Mouse (Mus musculus) neural tube, embryonic 14.5 days (tissue): ENCODE data around the gene Pheta2. TPM values are rescaled to one million over a fixed set of nuclear protein-coding genes. Genes with fewer than 3 reads are reported as not detected.

Source experiments
- ATAC-seq: fragments of 200-750 bp; cut with Nextera tagmentation; 2 replicates; pipeline ENCODE4 v1.8.0; 2017; ENCODE audit warnings: low read depth, mild to moderate bottlenecking, moderate TSS enrichment, moderate library complexity
- H3K27ac ChIP-seq: fragments of 300-500 bp; sonication (generic); 2 replicates; pipeline ENCODE4 v1.5.1; 2014; ENCODE audit warnings: low read depth, mild to moderate bottlenecking, control low read depth, low read length, moderate library complexity, mixed read lengths
- H3K27me3 ChIP-seq: fragments of 300-500 bp; sonication (generic); 2 replicates; pipeline ENCODE4 v1.6.1; 2014; ENCODE audit warnings: low read length; ENCODE audit not compliant: control insufficient read depth, insufficient read depth
- H3K36me3 ChIP-seq: fragments of 300-500 bp; sonication (generic); 2 replicates; pipeline ENCODE4 v1.6.1; 2014; ENCODE audit warnings: low read length, mixed read lengths; ENCODE audit not compliant: control insufficient read depth, insufficient read depth
- H3K4me1 ChIP-seq: fragments of 300-500 bp; sonication (generic); 2 replicates; pipeline ENCODE4 v1.6.1; 2014; ENCODE audit warnings: low read length; ENCODE audit not compliant: control insufficient read depth, insufficient read depth
- H3K4me2 ChIP-seq: fragments of 300-500 bp; sonication (generic); 2 replicates; pipeline ENCODE4 v1.6.1; 2014; ENCODE audit warnings: mild to moderate bottlenecking, low read depth, low read length, control low read depth
- H3K4me3 ChIP-seq: fragments of 300-500 bp; sonication (generic); 2 replicates; pipeline ENCODE4 v1.5.1; 2014; ENCODE audit warnings: low read depth, low read length, control low read depth, mixed read lengths
- H3K9ac ChIP-seq: fragments of 300-500 bp; sonication (generic); replicated peaks from 2 replicates; pipeline ENCODE4 v1.6.1; 2014; ENCODE audit warnings: low read depth, mild to moderate bottlenecking, control low read depth, low read length, mixed read lengths
- H3K9me3 ChIP-seq: fragments of 300-500 bp; sonication (generic); 2 replicates; pipeline ENCODE4 v1.6.1; 2016; ENCODE audit warnings: low read length; ENCODE audit not compliant: control insufficient read depth
- WGBS: fragments of 180-500 bp; shearing (Covaris S2); extraction: QIAGEN DNeasy Blood & Tissue Kit; methylation state at CpG from one replicate; pipeline ENCODE4 v1.1.7; 2014; 5-methylcytosine and 5-hydroxymethylcytosine counted together
- polyA plus RNA-seq: library from polyadenylated mRNA; unstranded; fragments of >200 nt; fragmentation: Nextera tagmentation; extraction: Ambion mirVana; gene quantifications from 2 replicates; pipeline ENCODE4 v1.2.1, GENCODE M21; 2014

Pheta2 gene
- polyA plus RNA-seq, 1 experiment from 2014 or later = 0.87 TPM

- no peak overlapping the region for H3K27ac ChIP-seq
- ATAC-seq = no peak
- H3K27me3 ChIP-seq = no peaks in the 10 kb centered on the region
- H3K9ac ChIP-seq = no peak overlapping the region
- H3K4me2 ChIP-seq = no peak overlapping the region
- H3K4me1 ChIP-seq = no peaks in the 10 kb centered on the region
- no peaks in the 10 kb centered on the region for H3K36me3 ChIP-seq
- 69% methylated on average over 5 of the region's 5 CpGs for WGBS
- no peak overlapping the region for H3K4me3 ChIP-seq
- H3K9me3 ChIP-seq = no peaks in the 10 kb centered on the region
Observed at GRCm38 (mm10) chr15:82374437-82374836, 35.7 kb downstream of the Pheta2 start.

DNA sequence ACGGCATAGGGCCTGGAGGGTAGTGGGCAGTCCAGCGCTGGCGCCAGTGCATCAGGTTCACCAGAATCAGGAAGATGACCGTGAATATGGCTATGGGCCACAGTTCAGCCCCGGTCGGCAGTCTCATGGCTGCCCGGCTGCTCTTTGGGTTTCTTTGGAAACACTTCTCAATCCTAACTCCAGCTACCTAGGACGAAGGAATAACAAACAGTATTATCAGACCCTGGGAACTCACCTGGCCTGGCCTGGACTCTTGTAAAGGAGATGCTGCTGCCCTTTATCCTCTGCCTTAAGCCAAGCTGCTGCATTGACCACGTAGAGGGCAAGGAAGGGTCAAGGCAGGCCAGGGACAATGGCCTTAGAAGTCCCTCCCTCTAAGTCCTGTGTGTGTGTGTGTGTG lies 37.1 kb downstream of the Pheta2 start:
- no peak overlapping the region for H3K4me2 ChIP-seq
- H3K9ac ChIP-seq = no peak overlapping the region
- H3K36me3 ChIP-seq = no peaks in the 10 kb centered on the region
- H3K27ac ChIP-seq = no peak overlapping the region
- H3K4me3 ChIP-seq = no peak overlapping the region
- H3K4me1 ChIP-seq = no peaks in the 10 kb centered on the region
- ATAC-seq = no peak
- WGBS = 88% methylated on average over 9 of the region's 9 CpGs
- no peaks in the 10 kb centered on the region for H3K27me3 ChIP-seq
- no peaks in the 10 kb centered on the region for H3K9me3 ChIP-seq

- Histone ChIP-seq H3K4me1 (no peaks in the 10 kb centered on the region), H3K4me3 (no peak overlapping the region), H3K27me3 (no peaks in the 10 kb centered on the region), H3K27ac (no peak overlapping the region), H3K9me3 (no peaks in the 10 kb centered on the region), H3K9ac (no peak overlapping the region), H3K36me3 (no peaks in the 10 kb centered on the region), H3K4me2 (no peak overlapping the region)
- ATAC-seq = no peak
- WGBS = 61% methylated on average over 17 of the region's 17 CpGs
Observed at GRCm38 (mm10) chr15:82376393-82377138, 37.8 kb downstream of the Pheta2 start.

DNA sequence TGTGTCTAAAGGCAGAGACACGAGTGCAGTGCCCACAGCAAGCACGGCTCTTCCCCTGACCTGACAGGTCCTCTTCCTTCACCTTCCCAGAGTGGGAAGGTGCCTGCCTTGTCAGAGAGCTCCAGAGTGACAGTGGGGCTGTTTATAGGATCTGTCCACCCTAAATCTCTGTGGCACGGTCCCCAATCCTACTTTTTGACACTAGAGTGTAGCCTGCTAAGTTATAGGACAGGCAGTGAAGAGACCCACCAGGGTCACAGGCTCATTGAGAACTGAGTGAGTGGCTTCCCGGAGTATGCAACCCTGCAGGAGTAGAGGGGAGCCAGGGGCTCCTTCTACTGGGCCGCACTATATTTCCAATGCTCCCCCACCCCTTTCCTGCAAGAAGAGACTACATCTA lies 39.0 kb downstream of the Pheta2 start:
- Histone ChIP-seq H3K27me3 (no peaks in the 10 kb centered on the region), H3K36me3 (no peaks in the 10 kb centered on the region), H3K9ac (no peak overlapping the region), H3K4me2 (no peak overlapping the region), H3K4me3 (no peak overlapping the region), H3K4me1 (no peaks in the 10 kb centered on the region), H3K9me3 (no peaks in the 10 kb centered on the region), H3K27ac (no peak overlapping the region)
- no peak for ATAC-seq
- 69% methylated on average over 5 of the region's 5 CpGs for WGBS

DNA sequence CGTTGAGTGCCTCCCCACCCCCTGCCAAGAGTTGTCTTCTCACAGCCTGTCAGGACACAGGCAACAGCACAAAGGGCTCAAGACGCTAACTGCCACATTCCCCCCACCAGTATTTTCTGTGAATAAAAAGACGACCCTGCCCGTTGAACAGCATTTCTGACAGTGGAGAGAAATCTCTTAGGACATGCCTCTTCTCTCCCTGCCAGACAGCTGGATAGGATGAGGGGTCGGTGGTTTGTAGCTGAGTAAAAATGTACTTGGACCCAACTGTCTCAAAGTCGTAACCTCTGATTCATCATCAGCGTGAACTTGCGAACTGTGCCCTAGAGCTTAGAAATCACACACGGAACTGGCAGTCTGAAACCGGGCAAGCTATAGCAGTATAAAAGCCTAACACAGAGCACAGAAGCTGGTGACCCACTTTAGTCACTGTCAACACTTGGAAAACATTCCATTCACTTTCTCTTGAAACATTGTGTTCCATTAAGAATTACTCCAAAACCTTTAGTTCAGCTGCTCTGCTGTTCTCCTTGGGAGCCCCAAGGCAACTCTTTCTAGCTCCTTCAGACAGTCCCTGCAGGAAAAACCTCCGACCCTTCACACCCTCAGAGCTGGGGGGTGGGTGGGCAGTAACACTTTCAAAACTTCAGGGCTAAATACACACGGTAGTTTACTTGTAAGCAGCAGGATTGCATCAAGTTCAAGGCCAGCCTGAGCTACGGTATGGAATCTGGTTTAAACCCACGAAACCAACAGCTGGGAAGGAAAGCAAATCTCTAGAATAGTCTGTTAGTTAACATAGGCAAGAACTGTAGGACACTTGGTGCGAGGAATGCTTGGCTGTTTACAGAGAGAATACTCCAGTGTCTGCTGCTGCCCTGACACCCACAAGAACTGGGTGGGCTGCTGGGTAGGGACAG lies 39.8 kb downstream of the Pheta2 start:
- Histone ChIP-seq H3K4me2 (no peak overlapping the region), H3K27me3 (no peaks in the 10 kb centered on the region), H3K9me3 (no peaks in the 10 kb centered on the region), H3K36me3 (no peaks in the 10 kb centered on the region), H3K4me3 (no peak overlapping the region), H3K27ac (no peak overlapping the region), H3K9ac (no peak overlapping the region), H3K4me1 (no peaks in the 10 kb centered on the region)
- WGBS = 50% methylated on average over 15 of the region's 15 CpGs
- ATAC-seq = no peak

DNA sequence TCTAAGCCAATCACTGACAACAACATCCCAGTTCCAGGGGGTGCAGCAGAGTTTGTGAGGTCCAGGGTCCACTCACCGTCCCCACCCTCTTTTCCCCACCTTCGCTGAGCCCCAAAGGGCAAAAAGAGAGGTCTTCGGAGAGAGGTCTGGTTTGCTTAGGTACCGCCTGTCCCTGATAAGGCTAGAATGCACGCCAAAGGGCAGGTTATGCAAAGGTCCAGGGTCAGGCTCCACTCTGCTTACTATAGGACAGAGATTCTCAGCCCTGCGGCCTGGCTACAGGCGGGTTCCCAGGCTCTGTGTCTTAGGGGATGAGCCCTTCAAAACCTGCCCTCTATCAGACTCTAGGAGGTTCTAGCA lies 40.7 kb downstream of the Pheta2 start:
- WGBS = 29% methylated on average over 7 of the region's 7 CpGs
- no peaks in the 10 kb centered on the region for H3K27me3 ChIP-seq
- H3K36me3 ChIP-seq = no peaks in the 10 kb centered on the region
- no peak for ATAC-seq
- no peak overlapping the region for H3K27ac ChIP-seq
- 0 out of 2 replicates have a peak overlapping the region, but pooled peaks have one; percentile 41 for H3K9ac ChIP-seq
- H3K4me1 ChIP-seq = no peaks in the 10 kb centered on the region
- peak overlapping the region; percentile 22 for H3K4me3 ChIP-seq
- no peaks in the 10 kb centered on the region for H3K9me3 ChIP-seq
- H3K4me2 ChIP-seq = peak overlapping the region; percentile 52; the same call in 1 of the 2 replicates

DNA sequence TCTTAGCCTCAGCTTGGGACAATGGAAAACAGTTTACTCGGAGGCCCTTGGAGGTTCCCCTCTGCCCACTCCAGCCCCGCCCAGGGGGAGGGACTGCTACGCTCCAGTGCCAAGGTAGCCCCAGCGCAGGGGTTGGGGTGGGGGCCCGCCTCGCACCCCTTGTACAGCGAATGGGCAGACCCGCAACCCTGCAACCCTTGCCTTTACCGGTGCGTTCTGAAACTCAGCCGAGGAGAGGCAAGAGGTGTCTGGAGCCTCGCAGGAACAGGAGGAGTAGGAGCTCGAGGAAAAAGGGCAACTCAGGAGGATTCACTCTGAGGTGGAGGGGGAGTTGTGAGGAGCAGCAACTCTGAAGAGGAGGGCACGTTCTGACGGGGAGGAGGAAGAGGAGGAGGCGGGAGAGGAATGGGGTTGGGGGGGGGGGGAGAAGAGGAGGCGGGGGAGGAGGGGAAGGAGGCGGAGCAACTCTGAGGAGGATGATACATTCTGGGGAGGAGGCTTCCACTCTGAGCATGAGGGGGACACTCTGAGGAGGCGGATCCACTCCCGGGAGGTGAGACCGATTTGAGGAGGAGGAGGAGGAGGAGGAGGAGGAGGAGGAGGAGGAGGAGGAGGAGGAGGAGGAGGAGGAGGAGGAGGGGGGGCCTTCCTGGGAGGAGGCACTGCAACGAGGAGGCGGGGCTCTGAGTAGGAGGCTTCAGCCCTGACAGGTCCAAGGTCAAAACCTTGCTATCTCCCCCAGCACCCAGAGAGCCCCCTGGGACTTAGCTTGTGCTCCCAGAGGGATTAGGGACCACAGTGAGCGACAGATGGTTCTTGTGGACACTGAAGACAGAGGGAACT lies 41.4 kb downstream of the Pheta2 start, which contains the start of gene Cyp2d22:
Gene Cyp2d22, minus strand, starts transcription at position 390 of the 843 bp plus-strand sequence.
- WGBS = 6% methylated on average over 17 of the region's 24 CpGs
- no peak within 1 kb of the TSS for H3K27ac ChIP-seq

GRCm38 (mm10) chr15:82380714-82381062 lies 41.9 kb downstream of the Pheta2 start:
- 32% methylated on average over 7 of the region's 7 CpGs for WGBS
- H3K4me1 ChIP-seq = no peaks in the 10 kb centered on the region
- H3K4me3 ChIP-seq = peak overlapping the region; percentile 22; the same call in 1 of the 2 replicates
- no peaks in the 10 kb centered on the region for H3K36me3 ChIP-seq
- peak overlapping the region; percentile 52 for H3K4me2 ChIP-seq
- H3K27ac ChIP-seq = no peak overlapping the region
- no peaks in the 10 kb centered on the region for H3K27me3 ChIP-seq
- no peak overlapping the region for H3K9ac ChIP-seq
- ATAC-seq = no peak
- no peaks in the 10 kb centered on the region for H3K9me3 ChIP-seq

More for the DNA sequence above, 41.4 kb downstream of the Pheta2 start, which contains the start of gene Cyp2d22:
- Histone ChIP-seq H3K9ac (0 out of 2 replicates have a peak within 1 kb of the TSS, but pooled peaks have one; percentile 41), H3K36me3 (no peaks in the 10 kb centered on the region), H3K4me3 (peak within 1 kb of the TSS; percentile 22), H3K9me3 (no peaks in the 10 kb centered on the region), H3K27me3 (no peaks in the 10 kb centered on the region), H3K4me2 (peak within 1 kb of the TSS; percentile 52), H3K4me1 (no peaks in the 10 kb centered on the region)
- ATAC-seq = peak; percentile 61; the same call in 1 of the 2 replicates
